Mouse (Mus musculus) left cerebral cortex, adult 8-10 months (tissue): ENCODE data around the gene Maz. TPM values are rescaled to one million over a fixed set of nuclear protein-coding genes. Genes with fewer than 3 reads are reported as not detected.

Source experiments
- DNase-seq, 2 experiments: peaks; one replicate each; pipeline ENCODE4 v3.0.0; 2022; ENCODE audit warnings: low spot score in 2 of 2
- total RNA-seq, 4 experiments: library from RNA; stranded (reverse); gene quantifications; 2 replicates each; pipeline ENCODE4 v1.2.4; 2022

The Maz gene
- total RNA-seq, 4 experiments from 2014 or later: 167 to 197 (median 191) TPM

- peak in 1 of 2 experiments; percentile 25 for DNase-seq
These were observed 5.0 kb downstream of the Maz start for GRCm38 (mm10) chr7:127021563-127022527.

GRCm38 (mm10) chr7:127020901-127021562, 5.8 kb downstream of the Maz start, which contains the start of the genes Gm42742 and Prrt2:
TSS of gene Gm42742 (minus strand) at chr7:127021097.
TSS of gene Prrt2 (minus strand) at chr7:127021211.
- DNase-seq: peak; percentile 54 to 77

- peak in 1 of 2 experiments; percentile 27 for DNase-seq
These were observed 6.3 kb downstream of the Maz start for GRCm38 (mm10) chr7:127020491-127020890.

GRCm38 (mm10) chr7:127020031-127020430, 6.8 kb downstream of the Maz start:
- DNase-seq: peak in 1 of 2 experiments; percentile 15

GRCm38 (mm10) chr7:127019306-127019960, 7.4 kb downstream of the Maz start:
- no peak for DNase-seq

- peak in 1 of 2 experiments; percentile 22 for DNase-seq
These were observed 8.2 kb downstream of the Maz start for GRCm38 (mm10) chr7:127018416-127019305.

GRCm38 (mm10) chr7:127017950-127018345, 8.9 kb downstream of the Maz start:
- DNase-seq: no peak

- DNase-seq: peak; percentile 94 to 97
These were observed 9.6 kb downstream of the Maz start, which contains the start of gene Pagr1a for GRCm38 (mm10) chr7:127016971-127017949. TSS of gene Pagr1a (minus strand) at chr7:127017352.

GRCm38 (mm10) chr7:127016486-127016938, 10.3 kb downstream of the Maz start:
- no peak for DNase-seq

GRCm38 (mm10) chr7:127016481-127016485, 10.6 kb downstream of the Maz start, which contains the start of gene Pagr1b:
TSS of gene Pagr1b (minus strand) at chr7:127016484.
- no peak for DNase-seq

- DNase-seq: no peak
These were observed 10.8 kb downstream of the Maz start for GRCm38 (mm10) chr7:127016081-127016480.

GRCm38 (mm10) chr7:127014993-127015392, 11.8 kb downstream of the Maz start:
- DNase-seq: no peak

GRCm38 (mm10) chr7:127014320-127014719, 12.5 kb downstream of the Maz start, which contains the start of gene Mvp:
TSS of gene Mvp (minus strand) at chr7:127014621.
- DNase-seq: peak in 1 of 2 experiments; percentile 16

- no peak for DNase-seq
These were observed 13.5 kb downstream of the Maz start for GRCm38 (mm10) chr7:127013385-127013784.

- DNase-seq: no peak
These were observed 14.0 kb downstream of the Maz start for GRCm38 (mm10) chr7:127012845-127013244.

- DNase-seq: no peak
These were observed 14.5 kb downstream of the Maz start for GRCm38 (mm10) chr7:127012374-127012773.

GRCm38 (mm10) chr7:127011717-127012116, 15.1 kb downstream of the Maz start:
- DNase-seq: no peak

GRCm38 (mm10) chr7:127011051-127011450, 15.8 kb downstream of the Maz start:
- DNase-seq: no peak

- DNase-seq: no peak
These were observed 17.3 kb downstream of the Maz start for GRCm38 (mm10) chr7:127009307-127010085.
